Mouse (Mus musculus): ENCODE measurements around the gene Mief1. TPM values are rescaled to one million over a fixed set of nuclear protein-coding genes. Genes with fewer than 3 reads are reported as not detected.

Gene Mief1
- polyA plus RNA-seq (2015; fragmentation: Nextera tagmentation; extraction: Ambion mirVana): 8.5 and 8.6 TPM in 2 replicates

- no peaks in the 10 kb centered on the region for H3K27me3 ChIP-seq (ENCODE audit: insufficient read depth, low read length)
- peak within 1 kb of the TSS; percentile 83 for H3K4me2 ChIP-seq (ENCODE audit: low read depth, low read length)
- H3K36me3 ChIP-seq (replicated peaks; ENCODE audit: insufficient read depth, low read length): peaks cover 31% of the 10 kb centered on the region
- H3K9me3 ChIP-seq (ENCODE audit: low read length): no peaks in the 10 kb centered on the region
- ATAC-seq (peak; percentile 97), DNase-seq (peak; percentile 99)
- peak within 1 kb of the TSS; percentile 85 for H3K9ac ChIP-seq (replicated peaks)
- TF ChIP-seq EP300 (IDR thresholded peaks at IDR 0.05; ENCODE audit: low read depth) (no peak; the same call in 1 of the 2 replicates), CTCF (IDR thresholded peaks at IDR 0.05; ENCODE audit: low read depth) (peak; percentile 47)
- WGBS (ENCODE audit: insufficient replicate concordance): under 1% methylated on average over 65 of the region's 67 CpGs
- peak within 1 kb of the TSS; percentile 86 for H3K4me3 ChIP-seq (ENCODE audit: low read depth, low read length)
- H3K27ac ChIP-seq (ENCODE audit: low read depth): peak within 1 kb of the TSS; percentile 82
- peaks cover 18% of the 10 kb centered on the region for H3K4me1 ChIP-seq (ENCODE audit: insufficient read depth)
These were observed at the start of gene Mief1 for GRCm38 (mm10) chr15:80233733-80234509. Gene Mief1 (plus strand): TSS chr15:80234018.

- no peaks in the 10 kb centered on the region for H3K9me3 ChIP-seq (ENCODE audit: low read length)
- H3K27ac ChIP-seq (ENCODE audit: low read depth): no peak overlapping the region
- 68% methylated on average over 5 of the region's 5 CpGs for WGBS (ENCODE audit: insufficient replicate concordance)
- no peak overlapping the region for H3K4me3 ChIP-seq (ENCODE audit: low read depth, low read length)
- H3K4me2 ChIP-seq (ENCODE audit: low read depth, low read length): no peak overlapping the region
- no peak overlapping the region for H3K9ac ChIP-seq (replicated peaks)
- no peak for DNase-seq
- H3K27me3 ChIP-seq (ENCODE audit: insufficient read depth, low read length): no peaks in the 10 kb centered on the region
- ATAC-seq: no peak
- H3K36me3 ChIP-seq (replicated peaks; ENCODE audit: insufficient read depth, low read length): no peaks in the 10 kb centered on the region
- H3K4me1 ChIP-seq (ENCODE audit: insufficient read depth): peaks cover 17% of the 10 kb centered on the region
- TF ChIP-seq CTCF (IDR thresholded peaks at IDR 0.05; ENCODE audit: low read depth): no peak
- TF ChIP-seq EP300 (IDR thresholded peaks at IDR 0.05; ENCODE audit: low read depth): no peak
These were observed 44.9 kb upstream of the Mief1 start for GRCm38 (mm10) chr15:80188927-80189326.

GRCm38 (mm10) chr15:80190075-80190474 is 43.7 kb upstream of the Mief1 start:
- Histone ChIP-seq H3K27ac (ENCODE audit: low read depth) (no peak overlapping the region), H3K4me1 (ENCODE audit: insufficient read depth) (peaks cover 17% of the 10 kb centered on the region), H3K27me3 (ENCODE audit: insufficient read depth, low read length) (no peaks in the 10 kb centered on the region), H3K4me2 (ENCODE audit: low read depth, low read length) (no peak overlapping the region), H3K9me3 (ENCODE audit: low read length) (no peaks in the 10 kb centered on the region), H3K4me3 (ENCODE audit: low read depth, low read length) (no peak overlapping the region), H3K36me3 (replicated peaks; ENCODE audit: insufficient read depth, low read length) (no peaks in the 10 kb centered on the region), H3K9ac (replicated peaks) (no peak overlapping the region)
- TF ChIP-seq CTCF (IDR thresholded peaks at IDR 0.05; ENCODE audit: low read depth) (no peak), EP300 (IDR thresholded peaks at IDR 0.05; ENCODE audit: low read depth) (no peak)
- WGBS (ENCODE audit: insufficient replicate concordance): 74% methylated on average over 4 of the region's 4 CpGs
- ATAC-seq (no peak), DNase-seq (no peak)

GRCm38 (mm10) chr15:80191585-80192245 is 42.1 kb upstream of the Mief1 start:
- no peak overlapping the region for H3K4me3 ChIP-seq (ENCODE audit: low read depth, low read length)
- TF ChIP-seq EP300 (IDR thresholded peaks at IDR 0.05; ENCODE audit: low read depth) (no peak), CTCF (IDR thresholded peaks at IDR 0.05; ENCODE audit: low read depth) (no peak)
- ATAC-seq (no peak), DNase-seq (no peak)
- no peak overlapping the region for H3K4me2 ChIP-seq (ENCODE audit: low read depth, low read length)
- no peak overlapping the region for H3K27ac ChIP-seq (ENCODE audit: low read depth)
- H3K27me3 ChIP-seq (ENCODE audit: insufficient read depth, low read length): no peaks in the 10 kb centered on the region
- H3K9me3 ChIP-seq (ENCODE audit: low read length): no peaks in the 10 kb centered on the region
- H3K36me3 ChIP-seq (replicated peaks; ENCODE audit: insufficient read depth, low read length): no peaks in the 10 kb centered on the region
- H3K4me1 ChIP-seq (ENCODE audit: insufficient read depth): peaks cover 17% of the 10 kb centered on the region
- 45% methylated on average over 8 of the region's 8 CpGs for WGBS (ENCODE audit: insufficient replicate concordance)
- H3K9ac ChIP-seq (replicated peaks): no peak overlapping the region

- no peak overlapping the region for H3K4me2 ChIP-seq (ENCODE audit: low read depth, low read length)
- no peak overlapping the region for H3K9ac ChIP-seq (replicated peaks)
- TF ChIP-seq EP300 (IDR thresholded peaks at IDR 0.05; ENCODE audit: low read depth): no peak
- TF ChIP-seq CTCF (IDR thresholded peaks at IDR 0.05; ENCODE audit: low read depth): no peak
- H3K27ac ChIP-seq (ENCODE audit: low read depth): no peak overlapping the region
- H3K36me3 ChIP-seq (replicated peaks; ENCODE audit: insufficient read depth, low read length): no peaks in the 10 kb centered on the region
- H3K9me3 ChIP-seq (ENCODE audit: low read length): no peaks in the 10 kb centered on the region
- 57% methylated on average over 6 of the region's 6 CpGs for whole genome bisulfite sequencing (ENCODE audit: insufficient replicate concordance)
- no peaks in the 10 kb centered on the region for H3K27me3 ChIP-seq (ENCODE audit: insufficient read depth, low read length)
- no peak for ATAC-seq
- no peak for DNase-seq
- H3K4me1 ChIP-seq (ENCODE audit: insufficient read depth): peaks cover 17% of the 10 kb centered on the region
- H3K4me3 ChIP-seq (ENCODE audit: low read depth, low read length): no peak overlapping the region
These were observed 41.6 kb upstream of the Mief1 start for GRCm38 (mm10) chr15:80192246-80192585.

GRCm38 (mm10) chr15:80192847-80193246 is 41.0 kb upstream of the Mief1 start:
- no peaks in the 10 kb centered on the region for H3K36me3 ChIP-seq (replicated peaks; ENCODE audit: insufficient read depth, low read length)
- no peaks in the 10 kb centered on the region for H3K27me3 ChIP-seq (ENCODE audit: insufficient read depth, low read length)
- DNase-seq: no peak
- H3K9ac ChIP-seq (replicated peaks): no peak overlapping the region
- peaks cover 17% of the 10 kb centered on the region for H3K4me1 ChIP-seq (ENCODE audit: insufficient read depth)
- no peak for TF ChIP-seq CTCF (IDR thresholded peaks at IDR 0.05; ENCODE audit: low read depth)
- TF ChIP-seq EP300 (IDR thresholded peaks at IDR 0.05; ENCODE audit: low read depth): no peak
- no peak for ATAC-seq
- no peak overlapping the region for H3K27ac ChIP-seq (ENCODE audit: low read depth)
- H3K9me3 ChIP-seq (ENCODE audit: low read length): no peaks in the 10 kb centered on the region
- 56% methylated on average over 7 of the region's 7 CpGs for WGBS (ENCODE audit: insufficient replicate concordance)
- H3K4me3 ChIP-seq (ENCODE audit: low read depth, low read length): no peak overlapping the region
- H3K4me2 ChIP-seq (ENCODE audit: low read depth, low read length): no peak overlapping the region

Data from liver, postnatal 0 days (tissue).